Comparison of ENCODE assay signal across 7 mouse cellular contexts in the genomic region with DNA sequence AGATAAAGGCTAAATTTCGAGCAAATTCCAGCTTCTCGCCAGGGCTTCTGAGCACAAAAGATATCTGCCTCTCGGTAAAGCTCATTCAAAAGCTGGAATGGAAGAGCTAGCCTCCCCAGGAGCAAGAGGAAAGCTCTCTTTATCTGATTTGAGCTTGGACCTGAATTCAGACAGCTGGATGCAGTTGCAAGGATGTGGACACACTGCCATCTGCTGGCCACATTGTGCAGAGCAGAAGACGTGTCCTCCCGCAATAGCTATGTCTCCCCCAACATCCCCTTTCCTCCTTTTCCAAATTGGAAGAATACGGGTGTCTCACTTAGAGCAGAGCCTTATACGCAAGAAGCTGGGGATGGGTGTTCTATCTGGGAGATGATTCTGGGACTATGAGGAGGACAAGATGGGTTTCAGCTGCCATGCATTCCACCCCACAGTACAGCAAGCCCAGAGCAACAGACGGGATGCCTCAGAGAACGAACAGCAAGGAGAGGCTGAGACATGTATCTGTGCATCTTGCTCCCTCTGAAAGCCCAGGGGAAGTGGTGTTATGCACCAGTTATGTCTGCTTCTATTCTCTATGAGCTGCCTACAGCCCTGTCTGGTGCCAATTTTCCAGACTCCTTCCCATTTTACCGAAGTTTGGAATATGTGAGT. TPM values are rescaled to one million over a fixed set of nuclear protein-coding genes. Genes with fewer than 3 reads are reported as not detected.
DNase-seq lines count a peak whose midpoint lies in the region; ATAC-seq lines count a peak whose summit lies in the region.

No protein-coding gene starts in this region.

- H3K4me1 ChIP-seq in forebrain, embryonic 15.5 days = peaks cover 13% of the 10 kb centered on the region
- peaks cover 13% of the 10 kb centered on the region for H3K4me1 ChIP-seq in midbrain, embryonic 13.5 days (replicated peaks)

- no peaks in the 10 kb centered on the region for H3K36me3 ChIP-seq in forebrain, embryonic 15.5 days
- H3K36me3 ChIP-seq in midbrain, embryonic 13.5 days = no peaks in the 10 kb centered on the region

- WGBS in forebrain, embryonic 15.5 days = 26% methylated on average over 10 of the region's 10 CpGs
- 29% methylated on average over 10 of the region's 10 CpGs for WGBS in midbrain, embryonic 13.5 days

- no peak overlapping the region for H3K9ac ChIP-seq in forebrain, embryonic 15.5 days (replicated peaks)
- H3K9ac ChIP-seq in midbrain, embryonic 13.5 days (replicated peaks) = no peak overlapping the region

- no peaks in the 10 kb centered on the region for H3K9me3 ChIP-seq in forebrain, embryonic 15.5 days
- H3K9me3 ChIP-seq in midbrain, embryonic 13.5 days = peaks cover 3% of the 10 kb centered on the region; the same call in 1 of the 2 replicates

- no peak overlapping the region for H3K27ac ChIP-seq in forebrain, embryonic 15.5 days (replicated peaks)
- H3K27ac ChIP-seq in midbrain, embryonic 13.5 days = no peak overlapping the region; the same call in 1 of the 2 replicates

- no peak overlapping the region for H3K4me2 ChIP-seq in forebrain, embryonic 15.5 days (replicated peaks)
- no peak overlapping the region for H3K4me2 ChIP-seq in midbrain, embryonic 13.5 days (replicated peaks)

- no peaks in the 10 kb centered on the region for H3K27me3 ChIP-seq in forebrain, embryonic 15.5 days
- no peaks in the 10 kb centered on the region for H3K27me3 ChIP-seq in midbrain, embryonic 13.5 days

- peak; percentile 82 for DNase-seq in NIH3T3 (ENCODE audit: low read depth)
- peak; percentile 21 for DNase-seq in c-Kit-positive CD71-positive TER-119-negative erythroid progenitor cells, embryonic 14.5 days (ENCODE audit: low read depth)
- DNase-seq in induced T-regulatory cell, adult 2 months (ENCODE audit: low read depth) = peak; percentile 67
- DNase-seq in left cerebral cortex, adult 11 months (ENCODE audit: low spot score) = peak; percentile 59
- DNase-seq in spleen, adult 18-20 months = peak; percentile 10 to 60

- ATAC-seq in forebrain, embryonic 15.5 days (replicated peaks) = peak; percentile 53; the same call in 1 of the 2 replicates
- 0 out of 2 replicates have a peak, but pooled peaks have one; percentile 35 for ATAC-seq in midbrain, embryonic 13.5 days

- no peak overlapping the region for H3K4me3 ChIP-seq in forebrain, embryonic 15.5 days
- no peak overlapping the region for H3K4me3 ChIP-seq in midbrain, embryonic 13.5 days (replicated peaks)

RNA-seq across cellular contexts. Expression of a gene that starts 16.3 kb away (rescaled TPM):
- polyA plus RNA-seq in forebrain, embryonic 15.5 days (2015; fragmentation: Nextera tagmentation; extraction: Ambion mirVana) = 0.53 and 0.86 TPM in 2 replicates
- polyA plus RNA-seq in midbrain, embryonic 13.5 days (2015; fragmentation: Nextera tagmentation; extraction: Ambion mirVana) = 0.28 and 0.36 TPM in 2 replicates

RNA-seq across cellular contexts. Expression of a gene that starts 45.0 kb away (rescaled TPM):
- 2.9 and 3.2 TPM in 2 replicates for polyA plus RNA-seq in forebrain, embryonic 15.5 days (2015; fragmentation: Nextera tagmentation; extraction: Ambion mirVana)
- 10.1 TPM in 2 replicates for polyA plus RNA-seq in midbrain, embryonic 13.5 days (2015; fragmentation: Nextera tagmentation; extraction: Ambion mirVana)

RNA-seq across cellular contexts. Expression of a gene that starts 57.8 kb away (rescaled TPM):
- 38.1 and 41.5 TPM in 2 replicates for polyA plus RNA-seq in forebrain, embryonic 15.5 days (2015; fragmentation: Nextera tagmentation; extraction: Ambion mirVana)
- polyA plus RNA-seq in midbrain, embryonic 13.5 days (2015; fragmentation: Nextera tagmentation; extraction: Ambion mirVana) = 36.0 and 42.5 TPM in 2 replicates

Comparison
In these comparisons a context has a peak if more than half of its experiments do, and no peak if none do; other contexts are left out.
1. DNase-seq: peak in every context shown above with its lines; median percentile 82 in NIH3T3; 67 in induced T-regulatory cell, adult 2 months; 59 in left cerebral cortex, adult 11 months; 35 in spleen, adult 18-20 months; 21 in c-Kit-positive CD71-positive TER-119-negative erythroid progenitor cells, embryonic 14.5 days.